Mouse (Mus musculus): ENCODE measurements around the gene Wnt2b.

GRCm38 (mm10) chr3:104997563-104997962 is 35.8 kb upstream of the Wnt2b start:
- TF ChIP-seq POLR2A (IDR thresholded peaks at IDR 0.05; ENCODE audit: low read depth, low read length) (no peak), EP300 (IDR thresholded peaks at IDR 0.05; ENCODE audit: low read length) (no peak), MXI1 (IDR thresholded peaks at IDR 0.05; ENCODE audit: low read depth, low read length) (no peak), CHD2 (IDR thresholded peaks at IDR 0.05; ENCODE audit: low read length) (no peak), USF2 (conservative IDR thresholded peaks at IDR 0.05; ENCODE audit: low read depth, low read length) (no peak), CTCF (conservative IDR thresholded peaks at IDR 0.05 in 1 of 2, IDR thresholded peaks at IDR 0.05 in 1 of 2; ENCODE audit: low read depth in 2 of 2, low read length in 2 of 2) (no peak), GABPA (IDR thresholded peaks at IDR 0.05; ENCODE audit: insufficient replicate concordance, low read depth, low read length) (no peak), MYC (IDR thresholded peaks at IDR 0.05; ENCODE audit: low read depth, low read length) (no peak), IRF4 (IDR thresholded peaks at IDR 0.05; ENCODE audit: low read depth, low read length) (no peak)

All from CH12.LX (cell line).